Mouse (Mus musculus) thymus, postnatal 0 days (tissue): ENCODE data around the gene Vangl1. TPM values are rescaled to one million over a fixed set of nuclear protein-coding genes. Genes with fewer than 3 reads are reported as not detected.

ENCODE experiments used
- DNase-seq: peaks from one replicate; pipeline ENCODE4 v3.0.0-alpha.2; 2015; ENCODE audit warnings: low spot score
- polyA plus RNA-seq: library from polyadenylated mRNA; unstranded; fragments of >200 nt; fragmentation: Nextera tagmentation; extraction: Ambion mirVana; gene quantifications from 2 replicates; pipeline ENCODE4 v1.2.1, GENCODE M21; 2015

Vangl1 gene
- polyA plus RNA-seq, 1 experiment from 2014 or later, result 5.2 TPM

GRCm38 (mm10) chr3:102199226-102199625 lies 5.3 kb downstream of the Vangl1 start:
- DNase-seq, result no peak

DNA sequence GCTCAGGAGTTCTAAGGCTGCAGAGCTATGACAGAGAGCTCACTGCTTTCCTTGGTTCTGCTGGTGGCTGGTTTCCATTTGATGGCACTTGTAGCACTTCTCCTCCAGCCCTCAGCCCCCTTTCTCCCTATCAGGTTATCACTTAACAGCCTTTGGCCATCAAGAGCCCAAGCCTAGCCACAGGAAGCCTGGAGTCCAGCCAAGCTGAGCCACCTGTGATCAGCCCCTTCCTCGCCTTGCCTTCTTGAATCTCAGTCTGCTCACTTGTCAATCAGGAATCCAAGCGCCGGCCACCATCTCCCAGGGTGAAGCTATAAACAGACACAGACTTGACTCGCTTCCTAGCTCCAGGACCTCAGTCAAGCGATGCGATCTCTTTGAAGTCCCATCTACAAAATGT lies 6.0 kb downstream of the Vangl1 start:
- DNase-seq, result no peak

DNA sequence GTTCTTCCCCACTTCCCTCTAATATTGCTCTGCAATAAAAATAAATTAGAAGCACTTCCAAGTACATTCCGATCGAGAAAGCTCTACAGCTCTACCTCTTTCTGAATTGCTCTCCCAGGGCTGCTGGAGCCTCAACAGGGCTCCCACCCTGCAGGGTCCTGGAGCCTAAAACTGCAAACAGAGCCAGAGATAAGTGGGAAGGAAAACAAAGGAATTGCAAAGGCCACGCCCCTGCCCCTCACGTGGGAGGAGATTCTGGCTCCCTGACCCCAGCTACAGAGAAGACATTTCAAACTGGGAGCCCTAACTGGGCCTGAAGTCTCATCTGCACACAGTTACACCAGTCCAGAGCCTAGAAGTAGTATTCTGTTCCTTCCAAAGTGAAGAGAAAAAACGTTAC lies 6.7 kb downstream of the Vangl1 start:
- DNase-seq, result no peak

- DNase-seq, result no peak
Observed at GRCm38 (mm10) chr3:102197152-102197551, 7.3 kb downstream of the Vangl1 start.

DNA sequence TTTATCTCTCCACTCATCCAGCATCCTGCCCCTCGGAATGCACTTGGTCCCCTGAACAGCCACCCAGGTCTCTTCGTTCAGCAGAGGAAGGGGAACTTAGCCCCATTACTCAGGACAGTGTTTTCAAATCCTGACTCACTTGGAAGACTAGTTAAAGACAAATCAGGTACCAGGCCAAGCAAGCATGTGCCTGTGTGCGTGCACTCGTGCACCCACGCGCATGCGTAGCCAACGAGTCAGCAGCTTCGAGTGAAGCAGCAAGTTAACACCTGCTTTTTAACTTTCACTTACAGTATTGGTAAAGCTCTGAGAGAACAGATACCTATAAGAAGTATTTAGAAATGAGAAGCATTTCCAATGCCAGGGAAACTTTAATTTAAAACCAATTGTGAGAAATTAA lies 8.3 kb downstream of the Vangl1 start:
- no peak for DNase-seq

DNA sequence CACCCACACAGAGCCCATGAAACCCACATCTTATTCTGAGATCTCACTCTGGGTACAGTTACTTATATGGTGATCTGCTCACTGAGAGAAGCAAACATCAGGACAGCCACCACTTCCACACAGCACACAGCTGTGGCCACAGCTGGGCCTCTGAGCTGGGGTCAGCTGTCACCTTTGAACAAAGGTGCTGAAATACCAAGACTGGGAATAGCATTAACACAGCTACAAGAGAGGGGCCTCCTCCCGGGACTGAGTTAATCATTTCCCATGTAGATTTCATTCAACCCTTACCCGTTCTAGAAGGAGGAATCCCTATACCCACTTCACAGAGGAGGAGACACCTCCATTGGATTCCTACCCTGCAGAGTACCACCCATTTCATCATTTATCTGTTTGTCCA lies 8.7 kb downstream of the Vangl1 start:
- no peak for DNase-seq

GRCm38 (mm10) chr3:102194291-102195051 lies 10.0 kb downstream of the Vangl1 start:
- DNase-seq, result no peak

DNA sequence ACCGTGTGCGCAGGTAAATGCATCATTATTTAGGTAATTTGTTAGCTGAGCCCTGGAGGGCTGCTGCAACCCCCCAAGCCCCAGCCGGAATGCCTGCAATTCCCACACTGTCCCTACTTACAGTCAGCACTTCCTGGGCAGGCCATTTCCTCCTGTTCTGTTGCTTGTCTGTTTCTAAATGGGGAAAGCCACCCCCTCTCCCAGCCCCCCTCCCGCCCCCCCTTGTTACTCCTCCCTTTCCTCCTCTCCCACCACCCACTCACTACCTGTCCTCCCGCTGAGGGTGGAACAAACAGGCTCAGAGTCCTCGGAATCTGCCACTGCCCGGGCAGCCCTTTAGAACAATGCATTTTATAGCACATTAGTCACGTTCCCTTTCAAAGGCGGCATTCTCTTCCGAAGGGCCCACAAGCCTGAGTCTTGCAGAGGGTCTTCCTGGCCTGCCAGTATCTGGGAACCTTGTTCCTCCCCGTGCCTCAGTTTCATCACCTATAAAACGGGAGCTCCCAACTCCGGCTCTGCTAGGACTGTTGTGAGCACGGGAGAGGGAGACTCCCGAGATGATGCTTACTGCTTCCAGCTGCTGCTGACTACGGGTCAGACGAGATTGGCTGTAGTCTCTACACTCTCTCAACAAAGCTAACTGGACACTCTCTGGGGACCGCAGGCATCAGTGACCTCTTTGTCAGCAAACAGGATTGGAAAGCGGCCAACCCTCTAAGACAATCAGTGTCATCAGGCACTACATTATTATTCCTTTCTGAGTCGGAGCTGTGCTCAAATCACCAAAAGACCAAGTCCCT lies 10.8 kb downstream of the Vangl1 start:
- no peak for DNase-seq

DNA sequence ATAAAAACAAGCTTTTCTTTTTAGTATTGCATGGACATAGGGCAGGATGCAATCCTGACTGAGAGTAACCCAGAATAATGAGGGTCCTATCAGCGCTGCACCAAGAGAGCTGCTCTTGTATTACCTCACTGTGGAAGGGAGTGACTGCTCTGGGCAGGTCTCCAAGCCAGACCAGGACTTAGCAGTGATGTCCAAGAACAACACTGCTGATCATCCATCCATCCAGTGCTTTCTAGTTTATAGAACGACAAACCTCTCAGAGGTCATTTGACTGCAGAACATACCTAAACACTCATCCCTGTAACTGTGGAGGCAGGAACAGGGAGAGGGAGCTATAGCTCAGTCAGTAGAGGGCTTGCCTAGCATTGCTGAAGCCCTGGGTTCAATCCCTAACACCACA lies 11.9 kb downstream of the Vangl1 start:
- DNase-seq, result no peak

GRCm38 (mm10) chr3:102191575-102191974 lies 12.9 kb downstream of the Vangl1 start:
- DNase-seq, result no peak

DNA sequence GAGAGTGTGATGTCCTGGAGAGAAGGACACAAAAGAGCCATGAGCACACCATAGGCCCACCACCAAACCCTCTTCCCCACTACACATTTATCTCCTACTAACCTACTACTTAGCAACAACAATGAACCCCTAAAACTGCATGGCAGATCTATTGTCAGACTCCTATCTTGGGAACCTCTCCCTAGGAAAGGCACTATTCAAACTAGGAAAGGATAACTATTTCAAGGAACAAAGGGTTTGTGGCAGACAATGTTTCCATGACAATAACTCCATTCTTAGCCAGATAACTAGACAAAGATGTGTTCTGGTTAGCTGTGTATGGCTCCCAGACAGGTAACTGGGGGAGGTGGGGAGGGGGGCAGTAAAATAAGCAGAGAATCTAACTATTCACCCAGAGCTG lies 13.9 kb downstream of the Vangl1 start:
- no peak for DNase-seq

DNA sequence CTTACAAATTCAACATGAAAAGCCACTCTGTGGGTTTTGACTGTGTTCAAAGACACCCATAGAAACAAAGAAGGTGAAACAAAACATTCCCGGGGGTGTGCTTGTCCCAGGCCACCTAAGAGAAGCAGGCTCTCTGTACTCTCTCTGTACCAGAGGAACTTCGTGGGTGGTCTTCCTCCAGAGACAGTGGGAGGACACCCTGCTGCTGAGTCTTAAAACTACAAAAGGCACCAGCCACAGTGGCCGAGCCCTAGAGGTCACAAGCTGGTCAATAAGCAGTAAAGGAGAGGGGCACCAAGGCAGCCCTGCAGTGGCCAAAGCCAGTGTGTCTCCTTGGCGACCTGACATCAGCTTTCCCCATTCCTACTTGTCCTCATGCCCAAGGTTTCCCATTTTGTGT lies 14.5 kb downstream of the Vangl1 start:
- DNase-seq, result no peak

DNA sequence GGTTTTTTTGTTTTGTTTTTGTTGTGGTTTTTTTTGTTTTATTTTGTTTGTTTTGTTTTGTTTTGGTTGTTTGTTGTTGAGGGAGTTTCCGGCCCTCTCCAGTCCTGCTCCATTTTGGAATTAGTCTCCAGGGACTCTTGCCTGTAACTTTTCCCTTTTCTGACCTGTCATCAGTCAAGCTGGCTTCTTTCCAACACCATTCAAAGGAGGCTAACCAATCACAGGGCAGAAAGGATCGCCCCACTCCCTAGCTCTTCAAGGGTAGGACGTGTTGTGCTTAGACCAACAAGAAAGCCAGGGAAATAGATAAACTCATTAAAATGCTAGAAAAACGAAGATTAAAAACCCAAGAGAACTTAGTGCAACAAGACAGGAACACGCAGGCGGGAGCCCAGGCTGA lies 15.5 kb downstream of the Vangl1 start:
- DNase-seq, result no peak

- no peak for DNase-seq
Observed at GRCm38 (mm10) chr3:102187401-102187800, 17.1 kb downstream of the Vangl1 start.

DNA sequence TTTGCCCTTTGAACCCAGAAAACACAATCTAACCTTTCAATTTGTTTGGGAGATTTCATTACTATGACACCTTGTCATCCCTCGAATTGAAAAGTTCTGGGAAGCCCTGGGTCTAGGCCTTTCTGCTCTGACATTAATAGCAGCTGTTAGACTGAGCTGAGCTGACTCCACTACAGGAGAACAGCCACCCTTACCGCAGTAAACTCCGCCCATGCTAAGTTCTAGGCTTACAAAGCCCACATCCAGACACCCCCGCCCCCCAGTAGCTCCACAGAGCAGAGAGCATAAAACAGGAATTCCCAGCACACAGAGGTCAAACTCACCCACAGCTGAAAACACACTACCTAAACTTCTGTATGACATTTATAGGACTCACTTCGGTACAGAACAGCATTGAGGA lies 19.8 kb downstream of the Vangl1 start:
- DNase-seq, result no peak

- DNase-seq, result no peak
Observed at GRCm38 (mm10) chr3:102182601-102183000, 21.9 kb downstream of the Vangl1 start.

GRCm38 (mm10) chr3:102181191-102181590 lies 23.3 kb downstream of the Vangl1 start:
- DNase-seq, result no peak

GRCm38 (mm10) chr3:102180746-102181145 lies 23.7 kb downstream of the Vangl1 start:
- no peak for DNase-seq

DNA sequence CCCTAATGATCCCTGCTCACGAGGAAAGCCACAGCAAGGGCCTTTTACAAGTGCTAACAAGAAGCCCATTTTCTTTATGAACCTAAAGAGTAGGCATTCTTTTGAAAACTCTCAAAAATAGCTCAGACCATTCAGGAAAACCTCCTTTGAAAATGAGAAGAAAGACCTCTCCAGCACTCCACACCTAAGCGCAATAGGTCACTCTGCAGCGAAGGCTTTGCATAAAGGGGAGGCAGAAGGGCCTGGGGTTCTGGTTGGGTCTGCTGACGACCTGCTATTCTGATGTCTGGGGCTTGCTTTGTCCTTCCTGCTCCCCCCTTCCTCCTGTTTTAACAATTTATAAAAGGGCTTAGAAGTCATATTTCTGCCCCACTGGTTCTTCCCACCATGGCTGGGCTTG lies 24.6 kb downstream of the Vangl1 start:
- DNase-seq, result no peak

DNA sequence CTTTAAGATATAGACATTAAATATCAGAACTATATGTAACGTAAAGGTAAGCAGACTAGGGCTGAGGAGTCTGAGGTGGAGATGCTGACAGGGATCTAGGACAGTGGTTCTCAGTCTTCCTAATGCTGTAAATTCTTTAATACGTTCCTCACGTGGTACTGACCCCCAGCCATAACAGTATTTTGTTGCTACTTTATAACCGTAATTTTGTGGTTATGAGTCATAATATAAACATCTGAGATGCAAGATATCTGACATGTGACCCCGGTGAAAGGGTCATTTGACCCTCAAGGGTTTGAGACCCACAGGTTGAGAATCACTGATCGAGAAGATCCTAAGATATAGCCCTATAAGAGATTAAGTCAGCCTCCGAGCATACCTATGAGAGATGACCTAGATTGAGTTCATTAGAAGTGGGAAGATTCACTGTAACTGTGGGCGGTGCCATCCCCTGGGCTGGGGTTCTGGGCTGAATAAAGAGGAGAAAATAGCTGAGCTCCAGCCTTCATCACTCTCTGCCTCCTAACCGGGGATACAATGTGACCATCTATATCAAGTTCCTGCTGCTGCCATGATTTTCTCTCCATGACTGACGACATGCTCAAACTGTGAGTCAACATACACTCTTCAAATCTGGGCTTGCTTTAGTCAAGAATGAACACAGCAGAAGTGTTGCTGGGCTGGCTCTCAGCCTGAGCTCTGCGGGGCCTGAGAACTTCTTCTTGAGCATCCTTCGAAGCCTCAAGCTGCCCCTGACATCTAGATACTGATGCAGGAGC lies 26.5 kb downstream of the Vangl1 start:
- DNase-seq, result no peak

GRCm38 (mm10) chr3:102176116-102176515 lies 28.4 kb downstream of the Vangl1 start:
- DNase-seq, result no peak

GRCm38 (mm10) chr3:102175701-102176100 lies 28.8 kb downstream of the Vangl1 start:
- DNase-seq, result no peak
